Mouse (Mus musculus): Measurements from ENCODE around the gene Ptpra. TPM values are rescaled to one million over a fixed set of nuclear protein-coding genes. Genes with fewer than 3 reads are reported as not detected.

Ptpra gene
- polyA plus RNA-seq, 1 experiment from 2014 or later: 86.3 TPM

- H3K4me1 ChIP-seq (replicated peaks): peaks cover 18% of the 10 kb centered on the region; the same call in 1 of the 2 replicates
- H3K4me3 ChIP-seq: no peak overlapping the region
- no peaks in the 10 kb centered on the region for H3K27me3 ChIP-seq (replicated peaks)
- no peak for ATAC-seq (ENCODE audit: insufficient number of reproducible peaks, low FRiP score)
- no peak overlapping the region for H3K9ac ChIP-seq
- 70% methylated on average over 15 of the region's 15 CpGs for WGBS
- no peak overlapping the region for H3K4me2 ChIP-seq
- H3K9me3 ChIP-seq (replicated peaks): no peaks in the 10 kb centered on the region; the same call in 1 of the 2 replicates
- H3K36me3 ChIP-seq: peaks cover 20% of the 10 kb centered on the region
- H3K27ac ChIP-seq (ENCODE audit: poor library complexity, severe bottlenecking): no peak overlapping the region
Measured at GRCm38 (mm10) chr2:130461287-130462071, 11.4 kb downstream of the Ptpra start.

GRCm38 (mm10) chr2:130466438-130466837 lies 16.4 kb downstream of the Ptpra start:
- peaks cover 17% of the 10 kb centered on the region for H3K4me1 ChIP-seq (replicated peaks)
- no peak overlapping the region for H3K4me2 ChIP-seq
- H3K9me3 ChIP-seq (replicated peaks): no peaks in the 10 kb centered on the region; the same call in 1 of the 2 replicates
- H3K27ac ChIP-seq (ENCODE audit: poor library complexity, severe bottlenecking): no peak overlapping the region
- H3K36me3 ChIP-seq: peaks cover 17% of the 10 kb centered on the region
- 68% methylated on average over 1 of the region's 1 CpGs for WGBS
- no peak overlapping the region for H3K4me3 ChIP-seq
- ATAC-seq (ENCODE audit: insufficient number of reproducible peaks, low FRiP score): no peak
- no peaks in the 10 kb centered on the region for H3K27me3 ChIP-seq (replicated peaks)
- H3K9ac ChIP-seq: no peak overlapping the region

- Histone ChIP-seq H3K9me3 (replicated peaks) (no peaks in the 10 kb centered on the region), H3K27me3 (replicated peaks) (no peaks in the 10 kb centered on the region), H3K4me2 (no peak overlapping the region), H3K9ac (no peak overlapping the region), H3K36me3 (no peaks in the 10 kb centered on the region), H3K27ac (ENCODE audit: poor library complexity, severe bottlenecking) (no peak overlapping the region), H3K4me3 (no peak overlapping the region), H3K4me1 (replicated peaks) (peaks cover 20% of the 10 kb centered on the region)
- no peak for ATAC-seq (ENCODE audit: insufficient number of reproducible peaks, low FRiP score)
- WGBS: 71% methylated on average over 4 of the region's 4 CpGs
Measured at GRCm38 (mm10) chr2:130469366-130469765, 19.3 kb downstream of the Ptpra start.

GRCm38 (mm10) chr2:130469935-130470334 lies 19.9 kb downstream of the Ptpra start:
- 12% methylated on average over 2 of the region's 2 CpGs for WGBS
- Histone ChIP-seq H3K27me3 (replicated peaks) (no peaks in the 10 kb centered on the region), H3K4me2 (no peak overlapping the region), H3K27ac (ENCODE audit: poor library complexity, severe bottlenecking) (no peak overlapping the region), H3K4me1 (replicated peaks) (peaks cover 19% of the 10 kb centered on the region), H3K9ac (no peak overlapping the region), H3K9me3 (replicated peaks) (no peaks in the 10 kb centered on the region), H3K4me3 (no peak overlapping the region), H3K36me3 (no peaks in the 10 kb centered on the region)
- ATAC-seq (ENCODE audit: insufficient number of reproducible peaks, low FRiP score): 0 out of 2 replicates have a peak, but pooled peaks have one; percentile 22

GRCm38 (mm10) chr2:130472908-130473510 lies 22.9 kb downstream of the Ptpra start:
- H3K4me1 ChIP-seq (replicated peaks): peaks cover 28% of the 10 kb centered on the region
- H3K4me3 ChIP-seq: no peak overlapping the region
- no peaks in the 10 kb centered on the region for H3K9me3 ChIP-seq (replicated peaks)
- no peak overlapping the region for H3K9ac ChIP-seq
- no peak for ATAC-seq (ENCODE audit: insufficient number of reproducible peaks, low FRiP score)
- H3K4me2 ChIP-seq: no peak overlapping the region
- H3K36me3 ChIP-seq: peaks cover 5% of the 10 kb centered on the region; the same call in 1 of the 2 replicates
- no peak overlapping the region for H3K27ac ChIP-seq (ENCODE audit: poor library complexity, severe bottlenecking)
- 66% methylated on average over 8 of the region's 8 CpGs for WGBS
- no peaks in the 10 kb centered on the region for H3K27me3 ChIP-seq (replicated peaks)

GRCm38 (mm10) chr2:130475764-130476163 lies 25.7 kb downstream of the Ptpra start:
- peaks cover 7% of the 10 kb centered on the region; the same call in 1 of the 2 replicates for H3K36me3 ChIP-seq
- H3K4me2 ChIP-seq: no peak overlapping the region
- H3K9ac ChIP-seq: no peak overlapping the region
- H3K27ac ChIP-seq (ENCODE audit: poor library complexity, severe bottlenecking): no peak overlapping the region
- H3K27me3 ChIP-seq (replicated peaks): no peaks in the 10 kb centered on the region
- WGBS: 91% methylated on average over 11 of the region's 11 CpGs
- no peaks in the 10 kb centered on the region for H3K9me3 ChIP-seq (replicated peaks)
- no peak overlapping the region for H3K4me3 ChIP-seq
- H3K4me1 ChIP-seq (replicated peaks): peaks cover 18% of the 10 kb centered on the region; the same call in 1 of the 2 replicates
- no peak for ATAC-seq (ENCODE audit: insufficient number of reproducible peaks, low FRiP score)

- peaks cover 7% of the 10 kb centered on the region; the same call in 1 of the 2 replicates for H3K36me3 ChIP-seq
- H3K4me3 ChIP-seq: no peak overlapping the region
- no peak for ATAC-seq (ENCODE audit: insufficient number of reproducible peaks, low FRiP score)
- H3K27me3 ChIP-seq (replicated peaks): no peaks in the 10 kb centered on the region
- no peak overlapping the region for H3K4me2 ChIP-seq
- 71% methylated on average over 6 of the region's 6 CpGs for WGBS
- no peaks in the 10 kb centered on the region for H3K9me3 ChIP-seq (replicated peaks)
- peaks cover 18% of the 10 kb centered on the region; the same call in 1 of the 2 replicates for H3K4me1 ChIP-seq (replicated peaks)
- no peak overlapping the region for H3K27ac ChIP-seq (ENCODE audit: poor library complexity, severe bottlenecking)
- no peak overlapping the region for H3K9ac ChIP-seq
Measured at GRCm38 (mm10) chr2:130476666-130477297, 26.7 kb downstream of the Ptpra start.

- H3K4me1 ChIP-seq (replicated peaks): no peaks in the 10 kb centered on the region
- 92% methylated on average over 4 of the region's 4 CpGs for WGBS
- ATAC-seq (ENCODE audit: insufficient number of reproducible peaks, low FRiP score): no peak
- peaks cover 7% of the 10 kb centered on the region; the same call in 1 of the 2 replicates for H3K36me3 ChIP-seq
- H3K4me3 ChIP-seq: no peak overlapping the region
- no peaks in the 10 kb centered on the region for H3K9me3 ChIP-seq (replicated peaks)
- no peak overlapping the region for H3K9ac ChIP-seq
- no peaks in the 10 kb centered on the region for H3K27me3 ChIP-seq (replicated peaks)
- H3K4me2 ChIP-seq: no peak overlapping the region
- H3K27ac ChIP-seq (ENCODE audit: poor library complexity, severe bottlenecking): no peak overlapping the region
Measured at GRCm38 (mm10) chr2:130482177-130482576, 32.1 kb downstream of the Ptpra start.

- H3K27me3 ChIP-seq (replicated peaks): no peaks in the 10 kb centered on the region
- WGBS: 94% methylated on average over 3 of the region's 3 CpGs
Measured at GRCm38 (mm10) chr2:130482700-130483099, 32.6 kb downstream of the Ptpra start.

GRCm38 (mm10) chr2:130484206-130484605 lies 34.1 kb downstream of the Ptpra start:
- no peak for ATAC-seq (ENCODE audit: insufficient number of reproducible peaks, low FRiP score)
- no peak overlapping the region for H3K4me3 ChIP-seq
- no peak overlapping the region for H3K9ac ChIP-seq
- H3K36me3 ChIP-seq: no peaks in the 10 kb centered on the region
- no peaks in the 10 kb centered on the region for H3K27me3 ChIP-seq (replicated peaks)
- H3K9me3 ChIP-seq (replicated peaks): no peaks in the 10 kb centered on the region
- H3K4me1 ChIP-seq (replicated peaks): no peaks in the 10 kb centered on the region
- H3K4me2 ChIP-seq: no peak overlapping the region
- 92% methylated on average over 1 of the region's 1 CpGs for WGBS
- no peak overlapping the region for H3K27ac ChIP-seq (ENCODE audit: poor library complexity, severe bottlenecking)

More at GRCm38 (mm10) chr2:130482700-130483099, 32.6 kb downstream of the Ptpra start:
- Histone ChIP-seq H3K9me3 (replicated peaks) (no peaks in the 10 kb centered on the region), H3K4me3 (no peak overlapping the region), H3K36me3 (peaks cover 5% of the 10 kb centered on the region; the same call in 1 of the 2 replicates), H3K4me1 (replicated peaks) (no peaks in the 10 kb centered on the region), H3K4me2 (no peak overlapping the region), H3K27ac (ENCODE audit: poor library complexity, severe bottlenecking) (no peak overlapping the region), H3K9ac (no peak overlapping the region)
- ATAC-seq (ENCODE audit: insufficient number of reproducible peaks, low FRiP score): no peak

GRCm38 (mm10) chr2:130488002-130488401 lies 37.9 kb downstream of the Ptpra start:
- no peak overlapping the region for H3K4me2 ChIP-seq
- no peaks in the 10 kb centered on the region for H3K27me3 ChIP-seq (replicated peaks)
- H3K27ac ChIP-seq (ENCODE audit: poor library complexity, severe bottlenecking): no peak overlapping the region
- H3K4me3 ChIP-seq: no peak overlapping the region
- H3K9ac ChIP-seq: no peak overlapping the region
- no peak for ATAC-seq (ENCODE audit: insufficient number of reproducible peaks, low FRiP score)
- peaks cover 3% of the 10 kb centered on the region; the same call in 1 of the 2 replicates for H3K36me3 ChIP-seq
- 94% methylated on average over 2 of the region's 2 CpGs for WGBS
- no peaks in the 10 kb centered on the region for H3K9me3 ChIP-seq (replicated peaks)
- peaks cover 12% of the 10 kb centered on the region for H3K4me1 ChIP-seq (replicated peaks)
